Mouse (Mus musculus): ENCODE results near the gene Exo1. TPM values are rescaled to one million over a fixed set of nuclear protein-coding genes. Genes with fewer than 3 reads are reported as not detected.

The Exo1 gene
- 1 to 10 TPM; 5.0 TPM for total RNA-seq (2023)

DNA sequence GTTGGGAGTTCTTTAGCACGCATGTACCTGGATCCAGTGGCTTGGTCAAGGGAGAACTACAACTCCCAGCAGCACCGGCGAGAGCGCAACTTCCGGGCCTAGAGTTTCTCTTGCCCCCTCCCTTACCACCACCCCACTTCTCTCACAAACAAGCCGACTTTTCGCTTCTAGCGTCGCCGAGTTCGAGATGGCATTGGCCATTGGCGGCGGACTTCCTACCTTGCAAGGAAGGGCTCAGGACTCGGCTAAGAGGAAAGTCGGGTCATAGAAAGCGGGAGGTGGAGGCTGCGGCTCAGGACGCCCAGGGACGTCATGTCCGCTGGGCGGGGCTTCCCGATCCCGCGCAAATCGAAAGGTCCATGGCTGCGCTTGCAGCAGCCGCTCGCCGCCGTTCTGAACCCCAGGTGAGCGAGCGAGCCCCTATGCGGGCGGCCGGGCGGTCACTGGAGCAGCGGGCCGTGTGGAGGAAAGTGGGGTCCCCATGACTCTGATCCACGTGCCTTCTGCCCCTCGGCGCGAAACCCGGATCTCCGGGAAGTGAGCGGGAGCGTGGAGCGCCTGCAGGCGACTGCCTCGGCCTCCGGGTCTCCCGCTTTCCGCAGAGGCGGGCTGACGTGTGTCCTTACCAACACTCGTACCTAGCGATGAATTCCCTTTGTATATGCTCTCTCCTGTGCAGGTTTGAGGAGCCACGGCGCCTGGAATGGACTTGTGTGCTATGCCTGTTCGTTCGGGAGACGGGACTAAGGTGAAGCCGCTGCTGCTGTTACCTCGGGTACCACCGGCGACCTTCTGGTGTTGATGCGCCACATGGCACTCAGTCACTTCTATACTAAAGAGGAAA is at the start of gene Exo1:
Gene Exo1, plus strand, starts transcription at position 129 of the 844 bp plus-strand sequence.

DNA sequence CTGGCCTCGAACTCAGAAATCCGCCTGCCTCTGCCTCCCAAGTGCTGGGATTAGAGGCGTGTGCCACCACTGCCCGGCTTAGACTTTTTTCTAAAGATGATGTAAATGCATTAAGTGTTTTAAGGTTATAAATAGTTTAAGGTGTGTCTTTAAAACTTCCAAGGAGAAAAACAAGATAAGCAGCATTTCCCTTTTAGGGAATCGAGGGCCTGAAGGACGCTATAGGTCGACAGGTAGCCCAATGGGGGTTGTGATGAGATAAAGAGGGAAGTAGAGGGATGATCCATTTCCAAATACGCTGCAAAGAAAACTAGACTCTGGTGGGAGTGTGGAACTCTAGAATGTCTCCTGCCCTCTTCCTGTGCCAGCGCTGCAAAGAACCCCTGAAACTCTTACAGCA is 39.6 kb downstream of the Exo1 start, which contains the start of gene Gm38100:
Gene Gm38100, plus strand, starts transcription at position 301 of the 400 bp plus-strand sequence.

Other genes with a start within 250 kb of the Exo1 start
- gene Opn3, start 187.8 kb upstream of the Exo1 start, total RNA-seq (2023), result 1 to 10 TPM; 2.4 to 3.2 TPM
- gene Chml, start 187.7 kb upstream of the Exo1 start, total RNA-seq (2023), result 1 to 10 TPM; 9.3 to 9.8 TPM
- gene Wdr64, start 182.0 kb upstream of the Exo1 start, total RNA-seq (2023), result not detected
- gene Gm38100, start 39.7 kb downstream of the Exo1 start, total RNA-seq (2023), result not detected
- gene Rbm8a2, start 98.5 kb downstream of the Exo1 start, total RNA-seq (2023), result not detected